ENCODE assay signal across 13 mouse cellular contexts in the genomic region with DNA sequence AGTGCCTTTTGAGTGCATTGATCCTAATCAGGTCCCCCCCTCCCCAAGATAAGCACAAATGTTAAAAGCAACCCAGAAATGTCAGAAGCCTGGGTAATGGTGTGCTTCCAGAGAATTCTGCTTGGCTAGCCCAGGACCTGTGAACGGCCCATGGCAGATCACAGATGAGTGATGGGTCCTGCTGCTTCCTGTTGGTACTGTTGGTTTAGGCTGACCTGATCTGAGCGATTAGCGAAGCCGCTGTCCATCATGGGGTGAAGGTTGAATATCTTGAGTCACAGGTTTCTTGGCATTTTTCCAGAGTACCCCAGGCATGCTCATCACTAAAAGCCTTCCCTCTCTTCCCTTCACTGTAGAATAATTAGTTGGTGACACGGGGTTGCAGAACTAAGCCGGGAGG.
"Had no signal": no experiment of that assay in that cellular context is flagged by ENCODE, and none has a peak within 500 bp of the region (broad histone marks: within the 10 kb centered on the region; RNA-seq: fewer than 3 reads in every experiment).

No protein-coding gene starts in this region.

- H3K27me3 ChIP-seq: kidney, embryonic 15.5 days; limb, embryonic 15.5 days; liver, embryonic 12.5 days; megakaryocyte, embryonic 14.5 days; stomach, embryonic 15.5 days had no signal

- DNase-seq: kidney, postnatal 14 days; lung, embryonic 14.5 days; lung, postnatal 14 days; right cerebral cortex, postnatal 14 days; thymus, adult 2 months; thymus, postnatal 25 days had no signal

- H3K36me3 ChIP-seq: limb, embryonic 15.5 days; stomach, embryonic 15.5 days had no signal

- H3K4me3 ChIP-seq: kidney, embryonic 15.5 days; left cerebral cortex, adult 2 months; limb, embryonic 15.5 days; liver, embryonic 12.5 days; megakaryocyte, embryonic 14.5 days; stomach, embryonic 15.5 days had no signal

- H3K9me3 ChIP-seq: kidney, embryonic 15.5 days; limb, embryonic 15.5 days; liver, embryonic 12.5 days; megakaryocyte, embryonic 14.5 days; stomach, embryonic 15.5 days had no signal

- H3K27ac ChIP-seq: kidney, embryonic 15.5 days; left cerebral cortex, adult 2 months; limb, embryonic 15.5 days; liver, embryonic 12.5 days; macrophage; stomach, embryonic 15.5 days had no signal
